Mouse (Mus musculus) lung, adult 18-20 months (tissue): ENCODE data around the gene Nectin3.

Experiments used
- DNase-seq, 2 experiments: peaks; one replicate each; pipeline ENCODE4 v3.0.0; 2022; ENCODE audit warnings: mixed read lengths in 2 of 2

Gene Nectin3

GRCm38 (mm10) chr16:46498421-46498789 lies at the start of gene Nectin3:
Nectin3 (minus strand) TSS chr16:46498525.
- no peak for DNase-seq

- DNase-seq: no peak
These were observed 39.8 kb upstream of the Nectin3 start for GRCm38 (mm10) chr16:46538092-46538491.

- DNase-seq: no peak
These were observed 34.3 kb upstream of the Nectin3 start for GRCm38 (mm10) chr16:46532465-46533254.

GRCm38 (mm10) chr16:46531023-46531422 lies 32.7 kb upstream of the Nectin3 start:
- DNase-seq: no peak

GRCm38 (mm10) chr16:46520885-46521417 lies 22.6 kb upstream of the Nectin3 start:
- DNase-seq: no peak

GRCm38 (mm10) chr16:46519606-46520005 lies 21.3 kb upstream of the Nectin3 start:
- no peak for DNase-seq

GRCm38 (mm10) chr16:46507944-46508333 lies 9.6 kb upstream of the Nectin3 start:
- peak; percentile 46 to 81 for DNase-seq

GRCm38 (mm10) chr16:46507260-46507943 lies 9.1 kb upstream of the Nectin3 start:
- DNase-seq: no peak

GRCm38 (mm10) chr16:46504006-46504405 lies 5.7 kb upstream of the Nectin3 start:
- DNase-seq: no peak

- DNase-seq: peak; percentile 40 to 57
These were observed 4.0 kb upstream of the Nectin3 start for GRCm38 (mm10) chr16:46502311-46502710.

GRCm38 (mm10) chr16:46500759-46501158 lies 2.4 kb upstream of the Nectin3 start:
- DNase-seq: no peak

GRCm38 (mm10) chr16:46497686-46498420 lies 472 bp downstream of the Nectin3 start:
- peak; percentile 6 to 13 for DNase-seq

- DNase-seq: peak; percentile 95 to 96
These were observed 1.2 kb downstream of the Nectin3 start for GRCm38 (mm10) chr16:46496889-46497685.

- peak; percentile 55 to 67 for DNase-seq
These were observed 2.1 kb downstream of the Nectin3 start for GRCm38 (mm10) chr16:46496031-46496868.

- DNase-seq: no peak
These were observed 3.1 kb downstream of the Nectin3 start for GRCm38 (mm10) chr16:46495201-46495600.

GRCm38 (mm10) chr16:46487436-46488097 lies 10.8 kb downstream of the Nectin3 start:
- peak; percentile 31 to 64 for DNase-seq

GRCm38 (mm10) chr16:46477336-46477735 lies 21.0 kb downstream of the Nectin3 start:
- DNase-seq: peak; percentile 9 to 13

- DNase-seq: no peak
These were observed 46.9 kb downstream of the Nectin3 start for GRCm38 (mm10) chr16:46451421-46451820.

- no peak for DNase-seq
These were observed 49.3 kb downstream of the Nectin3 start for GRCm38 (mm10) chr16:46449013-46449412.

- no peak for DNase-seq
These were observed 67.0 kb downstream of the Nectin3 start for GRCm38 (mm10) chr16:46431317-46431716.

GRCm38 (mm10) chr16:46416177-46416576 lies 82.1 kb downstream of the Nectin3 start:
- no peak for DNase-seq
